20 mouse cellular contexts compared by ENCODE assay signal in the genomic region with DNA sequence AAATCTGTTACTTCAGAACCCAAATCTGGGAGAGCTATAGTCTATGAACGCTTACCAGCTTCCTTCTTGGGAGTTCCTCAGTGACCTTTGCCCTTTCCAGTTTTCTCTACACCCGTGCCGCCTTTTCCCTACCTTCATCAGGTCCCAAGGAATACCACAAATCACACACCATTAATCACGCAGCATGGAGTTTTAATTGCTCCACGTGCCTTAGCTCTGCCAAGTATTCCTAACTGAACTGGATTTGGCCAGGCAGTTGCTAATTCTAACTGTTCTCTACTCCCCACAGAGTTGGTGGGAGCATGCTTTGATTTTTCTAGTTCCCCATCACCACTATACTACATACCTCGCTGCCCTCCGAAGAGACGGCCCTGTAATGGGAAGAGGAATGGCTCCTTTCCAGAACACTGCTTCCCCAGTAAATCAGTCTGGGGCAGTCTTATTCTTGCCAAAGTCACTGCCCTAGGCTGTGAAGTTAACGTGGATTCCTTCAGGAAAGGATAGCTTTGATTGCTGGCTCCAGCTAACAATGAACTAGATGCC.
DNase-seq lines count a peak whose midpoint lies in the region; ATAC-seq and TF ChIP-seq lines count a peak whose summit lies in the region.
"Had no signal": no experiment of that assay in that cellular context is flagged by ENCODE, and none has a peak within 500 bp of the region (broad histone marks: within the 10 kb centered on the region; RNA-seq: fewer than 3 reads in every experiment).

No protein-coding gene starts in this region.

- no peak overlapping the region for H3K9ac ChIP-seq in hindbrain, postnatal 0 days (replicated peaks; ENCODE audit: low read length)
- H3K9ac ChIP-seq in midbrain, embryonic 11.5 days (ENCODE audit: low read length) = no peak overlapping the region
- no peak overlapping the region for H3K9ac ChIP-seq in midbrain, postnatal 0 days (replicated peaks; ENCODE audit: low read length, poor library complexity, severe bottlenecking)
- no peak overlapping the region for H3K9ac ChIP-seq in kidney, postnatal 0 days (ENCODE audit: low read depth, low read length)
- no peak overlapping the region for H3K9ac ChIP-seq in neural tube, embryonic 15.5 days (replicated peaks)
- H3K9ac ChIP-seq: hindbrain, embryonic 13.5 days had no signal

- WGBS in hindbrain, postnatal 0 days = 45% methylated on average over 9 of the region's 9 CpGs
- WGBS in hindbrain, embryonic 10.5 days = 86% methylated on average over 9 of the region's 9 CpGs
- WGBS in midbrain, embryonic 11.5 days = 86% methylated on average over 9 of the region's 9 CpGs
- 81% methylated on average over 9 of the region's 9 CpGs for WGBS in midbrain, postnatal 0 days
- WGBS in kidney, postnatal 0 days = 14% methylated on average over 9 of the region's 9 CpGs
- WGBS in neural tube, embryonic 15.5 days = 41% methylated on average over 9 of the region's 9 CpGs

- peak; percentile 27 for DNase-seq in hindbrain, postnatal 0 days (ENCODE audit: low spot score)
- no peak for DNase-seq in hindbrain, embryonic 10.5 days (ENCODE audit: low spot score)
- DNase-seq in midbrain, embryonic 11.5 days (ENCODE audit: low spot score, missing footprints) = peak; percentile 64
- DNase-seq in midbrain, postnatal 0 days (ENCODE audit: low spot score) = no peak
- DNase-seq in kidney, postnatal 0 days (ENCODE audit: low spot score) = peak; percentile 33
- DNase-seq in cerebellum, adult 9-11 months = no peak
- DNase-seq in layer of hippocampus, adult 11-12 months (ENCODE audit: low spot score) = no peak
- DNase-seq: adrenal gland, adult 2 months; B cell, adult 2 months; cerebellum, adult 2 months; heart, adult 2 months; lung, adult 18-20 months; lung, postnatal 36 days; thymus, postnatal 14 days had no signal

- ATAC-seq in hindbrain, postnatal 0 days = peak; percentile 18; the same call in 1 of the 2 replicates
- ATAC-seq in midbrain, embryonic 11.5 days (ENCODE audit: low FRiP score) = no peak
- ATAC-seq in midbrain, postnatal 0 days (ENCODE audit: low FRiP score) = no peak
- ATAC-seq in kidney, postnatal 0 days (replicated peaks; ENCODE audit: low FRiP score, low read depth) = no peak; the same call in 1 of the 2 replicates
- peak; percentile 47; the same call in 1 of the 2 replicates for ATAC-seq in neural tube, embryonic 15.5 days (ENCODE audit: low FRiP score)
- ATAC-seq: intestine, embryonic 16.5 days; midbrain, embryonic 16.5 days had no signal

- no peaks in the 10 kb centered on the region for H3K27me3 ChIP-seq in hindbrain, postnatal 0 days (ENCODE audit: insufficient read depth, low read length)
- H3K27me3 ChIP-seq in hindbrain, embryonic 10.5 days (ENCODE audit: insufficient read depth, poor library complexity, severe bottlenecking) = no peaks in the 10 kb centered on the region
- H3K27me3 ChIP-seq in midbrain, embryonic 11.5 days (ENCODE audit: control insufficient read depth, insufficient read depth, low read length) = no peaks in the 10 kb centered on the region
- H3K27me3 ChIP-seq in midbrain, postnatal 0 days (ENCODE audit: insufficient read depth, low read length) = no peaks in the 10 kb centered on the region
- no peaks in the 10 kb centered on the region for H3K27me3 ChIP-seq in kidney, postnatal 0 days (ENCODE audit: insufficient read depth, low read length)
- H3K27me3 ChIP-seq in neural tube, embryonic 15.5 days (replicated peaks) = no peaks in the 10 kb centered on the region
- H3K27me3 ChIP-seq: hindbrain, embryonic 13.5 days had no signal

- no peaks in the 10 kb centered on the region for H3K9me3 ChIP-seq in hindbrain, postnatal 0 days (ENCODE audit: low read length)
- no peaks in the 10 kb centered on the region for H3K9me3 ChIP-seq in hindbrain, embryonic 10.5 days
- no peaks in the 10 kb centered on the region for H3K9me3 ChIP-seq in midbrain, embryonic 11.5 days (ENCODE audit: control insufficient read depth, low read length)
- no peaks in the 10 kb centered on the region for H3K9me3 ChIP-seq in midbrain, postnatal 0 days (ENCODE audit: low read length)
- H3K9me3 ChIP-seq in kidney, postnatal 0 days (replicated peaks; ENCODE audit: low read length) = no peaks in the 10 kb centered on the region
- H3K9me3 ChIP-seq in neural tube, embryonic 15.5 days (replicated peaks) = no peaks in the 10 kb centered on the region
- H3K9me3 ChIP-seq: forebrain, embryonic 10.5 days; hindbrain, embryonic 13.5 days had no signal

- no peak overlapping the region for H3K4me3 ChIP-seq in hindbrain, postnatal 0 days (ENCODE audit: low read length)
- H3K4me3 ChIP-seq in hindbrain, embryonic 10.5 days = no peak overlapping the region
- no peak overlapping the region for H3K4me3 ChIP-seq in midbrain, embryonic 11.5 days (ENCODE audit: low read depth, low read length)
- no peak overlapping the region for H3K4me3 ChIP-seq in midbrain, postnatal 0 days (ENCODE audit: low read depth, low read length)
- no peak overlapping the region for H3K4me3 ChIP-seq in kidney, postnatal 0 days (replicated peaks; ENCODE audit: low read depth, low read length)
- H3K4me3 ChIP-seq in neural tube, embryonic 15.5 days (replicated peaks) = no peak overlapping the region
- H3K4me3 ChIP-seq: forebrain, embryonic 10.5 days; heart, adult 2 months; hindbrain, embryonic 13.5 days had no signal

- H3K4me2 ChIP-seq in hindbrain, postnatal 0 days (ENCODE audit: low read depth, low read length) = no peak overlapping the region
- no peak overlapping the region for H3K4me2 ChIP-seq in midbrain, embryonic 11.5 days
- no peak overlapping the region for H3K4me2 ChIP-seq in midbrain, postnatal 0 days (ENCODE audit: low read depth, low read length, poor library complexity, severe bottlenecking)
- H3K4me2 ChIP-seq in kidney, postnatal 0 days (ENCODE audit: low read length) = no peak overlapping the region
- H3K4me2 ChIP-seq in neural tube, embryonic 15.5 days = no peak overlapping the region
- H3K4me2 ChIP-seq: hindbrain, embryonic 13.5 days; liver, embryonic 11.5 days had no signal

- TF ChIP-seq CTCF in hindbrain, postnatal 0 days (IDR thresholded peaks at IDR 0.05; ENCODE audit: low read depth) = no peak
- TF ChIP-seq CTCF in midbrain, postnatal 0 days (IDR thresholded peaks at IDR 0.05) = no peak
- no peak for TF ChIP-seq CTCF in kidney, postnatal 0 days (IDR thresholded peaks at IDR 0.05; ENCODE audit: low read depth)

- H3K4me1 ChIP-seq in hindbrain, postnatal 0 days (ENCODE audit: insufficient read depth, low read length) = no peaks in the 10 kb centered on the region; the same call in 1 of the 2 replicates
- no peaks in the 10 kb centered on the region for H3K4me1 ChIP-seq in hindbrain, embryonic 10.5 days (replicated peaks)
- no peaks in the 10 kb centered on the region for H3K4me1 ChIP-seq in midbrain, embryonic 11.5 days (ENCODE audit: control insufficient read depth, insufficient read depth, low read length)
- no peaks in the 10 kb centered on the region for H3K4me1 ChIP-seq in midbrain, postnatal 0 days (ENCODE audit: insufficient read depth, low read length)
- peaks cover 7% of the 10 kb centered on the region; the same call in 1 of the 2 replicates for H3K4me1 ChIP-seq in kidney, postnatal 0 days (replicated peaks; ENCODE audit: insufficient read depth, low read length)
- H3K4me1 ChIP-seq in neural tube, embryonic 15.5 days = peaks cover 10% of the 10 kb centered on the region; the same call in 1 of the 2 replicates
- H3K4me1 ChIP-seq: hindbrain, embryonic 13.5 days had no signal

- H3K36me3 ChIP-seq in hindbrain, postnatal 0 days (ENCODE audit: insufficient read depth, low read length) = no peaks in the 10 kb centered on the region
- no peaks in the 10 kb centered on the region for H3K36me3 ChIP-seq in hindbrain, embryonic 10.5 days
- H3K36me3 ChIP-seq in midbrain, embryonic 11.5 days (ENCODE audit: control insufficient read depth, insufficient read depth, low read length) = no peaks in the 10 kb centered on the region
- no peaks in the 10 kb centered on the region for H3K36me3 ChIP-seq in midbrain, postnatal 0 days (ENCODE audit: insufficient read depth, low read length)
- H3K36me3 ChIP-seq in kidney, postnatal 0 days (ENCODE audit: insufficient read depth, low read length) = no peaks in the 10 kb centered on the region
- H3K36me3 ChIP-seq in neural tube, embryonic 15.5 days = no peaks in the 10 kb centered on the region
- H3K36me3 ChIP-seq: forebrain, embryonic 10.5 days; hindbrain, embryonic 13.5 days had no signal

- H3K27ac ChIP-seq in hindbrain, postnatal 0 days = no peak overlapping the region
- H3K27ac ChIP-seq in hindbrain, embryonic 10.5 days = no peak overlapping the region
- H3K27ac ChIP-seq in midbrain, embryonic 11.5 days (ENCODE audit: low read depth, low read length) = no peak overlapping the region
- H3K27ac ChIP-seq in midbrain, postnatal 0 days (ENCODE audit: low read depth, low read length) = no peak overlapping the region
- no peak overlapping the region for H3K27ac ChIP-seq in kidney, postnatal 0 days
- no peak overlapping the region for H3K27ac ChIP-seq in neural tube, embryonic 15.5 days (replicated peaks)
- H3K27ac ChIP-seq: forebrain, embryonic 10.5 days; heart, adult 2 months; hindbrain, embryonic 13.5 days had no signal

Comparison
In these comparisons a context has a peak if more than half of its experiments do, and no peak if none do; other contexts are left out.
1. DNase-seq: peak in hindbrain, postnatal 0 days (single experiment), midbrain, embryonic 11.5 days (single experiment) and kidney, postnatal 0 days (single experiment); none in hindbrain, embryonic 10.5 days (single experiment), midbrain, postnatal 0 days (single experiment), cerebellum, adult 9-11 months (single experiment) and layer of hippocampus, adult 11-12 months (single experiment).
2. ATAC-seq: peak in hindbrain, postnatal 0 days (single experiment) and neural tube, embryonic 15.5 days (single experiment); none in midbrain, embryonic 11.5 days (single experiment), midbrain, postnatal 0 days (single experiment) and kidney, postnatal 0 days (single experiment).